25 mouse cellular contexts compared by ENCODE assay signal in the genomic region with DNA sequence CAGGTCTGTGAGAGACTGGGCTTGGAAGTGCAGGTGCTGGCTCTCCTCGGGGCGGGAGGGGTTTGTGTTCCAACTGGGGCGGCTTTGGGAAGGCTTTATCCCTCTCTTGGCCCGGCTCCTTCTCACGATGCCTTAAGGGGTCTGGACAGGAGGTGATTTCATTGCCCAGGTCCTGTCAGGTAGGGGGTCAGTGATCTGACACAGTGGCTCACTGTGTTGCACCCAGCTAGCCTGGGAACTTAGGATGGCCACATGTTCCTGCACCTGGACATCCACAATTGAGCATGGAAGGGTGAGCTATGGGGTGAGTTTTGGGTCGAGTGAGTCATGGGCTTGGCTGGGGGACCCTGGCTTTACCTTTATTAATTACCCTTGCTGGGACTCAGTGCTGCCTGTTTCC. TPM values are rescaled to one million over a fixed set of nuclear protein-coding genes. Genes with fewer than 3 reads are reported as not detected.
"Had no signal": no experiment of that assay in that cellular context is flagged by ENCODE, and none has a peak within 500 bp of the region (broad histone marks: within the 10 kb centered on the region; RNA-seq: fewer than 3 reads in every experiment).

No protein-coding gene starts in this region.

- H3K4me2 ChIP-seq: lung, embryonic 15.5 days; midbrain, embryonic 12.5 days; neural tube, embryonic 13.5 days; neural tube, embryonic 15.5 days; stomach, embryonic 15.5 days had no signal

- H3K4me3 ChIP-seq: lung, embryonic 15.5 days; megakaryocyte, embryonic 14.5 days; midbrain, embryonic 10.5 days; midbrain, embryonic 12.5 days; myocyte; neural tube, embryonic 13.5 days; neural tube, embryonic 15.5 days; stomach, embryonic 15.5 days had no signal

- H3K27me3 ChIP-seq: lung, embryonic 15.5 days; midbrain, embryonic 12.5 days; neural tube, embryonic 13.5 days; neural tube, embryonic 15.5 days; stomach, embryonic 15.5 days had no signal

- H3K27ac ChIP-seq: liver, embryonic 14.5 days; lung, embryonic 15.5 days; macrophage; midbrain, embryonic 10.5 days; midbrain, embryonic 12.5 days; neural tube, embryonic 13.5 days; neural tube, embryonic 15.5 days; stomach, embryonic 15.5 days; stomach, postnatal 0 days had no signal

- H3K36me3 ChIP-seq: lung, embryonic 15.5 days; midbrain, embryonic 10.5 days; midbrain, embryonic 12.5 days; neural tube, embryonic 13.5 days; neural tube, embryonic 15.5 days; stomach, embryonic 15.5 days had no signal

- ATAC-seq: lung, postnatal 0 days; midbrain, embryonic 16.5 days had no signal

- H3K9me3 ChIP-seq: lung, embryonic 15.5 days; megakaryocyte, embryonic 14.5 days; midbrain, embryonic 10.5 days; midbrain, embryonic 12.5 days; neural tube, embryonic 13.5 days; neural tube, embryonic 15.5 days; stomach, embryonic 15.5 days had no signal

- H3K4me1 ChIP-seq: lung, embryonic 15.5 days; megakaryocyte, embryonic 14.5 days; midbrain, embryonic 10.5 days; midbrain, embryonic 12.5 days; neural tube, embryonic 13.5 days; neural tube, embryonic 15.5 days; stomach, embryonic 15.5 days had no signal

- DNase-seq: lung, adult 18-20 months; lung, postnatal 14 days; lung, postnatal 36 days; midbrain, embryonic 14.5 days; retina, postnatal 1 day; right cerebral cortex, adult 18-20 months; thymus, adult 2 months; thymus, postnatal 25 days; thymus, postnatal 4 days had no signal

- H3K9ac ChIP-seq: liver, embryonic 14.5 days; lung, embryonic 15.5 days; midbrain, embryonic 12.5 days; neural tube, embryonic 13.5 days; neural tube, embryonic 15.5 days; stomach, embryonic 15.5 days had no signal

RNA-seq across cellular contexts. Expression of gene Myl10, which starts 46.0 kb away (rescaled TPM):
- polyA plus RNA-seq: liver, embryonic 14.5 days; liver, embryonic 16.5 days; lung, postnatal 0 days; macrophage; midbrain, embryonic 10.5 days; midbrain, embryonic 12.5 days; midbrain, embryonic 14.5 days; midbrain, embryonic 16.5 days; neural tube, embryonic 11.5 days; neural tube, embryonic 13.5 days; neural tube, embryonic 15.5 days; spleen, adult 2 months; stomach, postnatal 0 days had no signal
